Mouse (Mus musculus) cortical plate, adult 2 months (tissue): ENCODE data around the gene Mum1. TPM values are rescaled to one million over a fixed set of nuclear protein-coding genes. Genes with fewer than 3 reads are reported as not detected.
A peak's percentile ranks its signal among the peaks of the same experiment; 100 is the strongest.

Source experiments
- H3K27ac ChIP-seq: fragments of 200-500 bp; 2 replicates; pipeline ENCODE4 v1.5.1; 2012; ENCODE audit warnings: low read length, control low read depth, inconsistent platforms; ENCODE audit not compliant: insufficient read depth
- H3K4me1 ChIP-seq: fragments of 200-500 bp; 2 replicates; pipeline ENCODE4 v1.6.1; 2011; ENCODE audit warnings: low read length; ENCODE audit not compliant: control insufficient read depth, insufficient read depth
- H3K4me3 ChIP-seq: fragments of 200-500 bp; 2 replicates; pipeline ENCODE4 v1.5.1; 2011; ENCODE audit warnings: mild to moderate bottlenecking, low read length, control low read depth; ENCODE audit not compliant: insufficient read depth
- CTCF ChIP-seq: fragments of 200-500 bp; IDR thresholded peaks from 2 replicates; pipeline ENCODE4 v1.5.1; 2011; ENCODE audit warnings: mild to moderate bottlenecking, control low read depth, low read length; ENCODE audit not compliant: insufficient read depth; ENCODE audit errors: extremely low read depth
- POLR2A ChIP-seq: fragments of 200-500 bp; IDR thresholded peaks from 2 replicates; pipeline ENCODE4 v1.6.1; 2011; ENCODE audit warnings: mild to moderate bottlenecking, low read length, control low read depth; ENCODE audit not compliant: insufficient read depth; ENCODE audit errors: extremely low read depth
- polyA plus RNA-seq: library from polyadenylated mRNA; depleted of rRNA; stranded (reverse); fragments of >200 nt; gene quantifications from 2 replicates; pipeline ENCODE4 v1.2.3, GENCODE M21; 2012

Mum1 gene
- polyA plus RNA-seq, 1 experiment = 36.9 TPM

- Histone ChIP-seq H3K4me3 (no peak overlapping the region), H3K4me1 (no peaks in the 10 kb centered on the region), H3K27ac (no peak overlapping the region)
- TF ChIP-seq CTCF (no peak), POLR2A (no peak)
These were observed 31.7 kb downstream of the Mum1 start for GRCm38 (mm10) chr10:80257936-80258335.

DNA sequence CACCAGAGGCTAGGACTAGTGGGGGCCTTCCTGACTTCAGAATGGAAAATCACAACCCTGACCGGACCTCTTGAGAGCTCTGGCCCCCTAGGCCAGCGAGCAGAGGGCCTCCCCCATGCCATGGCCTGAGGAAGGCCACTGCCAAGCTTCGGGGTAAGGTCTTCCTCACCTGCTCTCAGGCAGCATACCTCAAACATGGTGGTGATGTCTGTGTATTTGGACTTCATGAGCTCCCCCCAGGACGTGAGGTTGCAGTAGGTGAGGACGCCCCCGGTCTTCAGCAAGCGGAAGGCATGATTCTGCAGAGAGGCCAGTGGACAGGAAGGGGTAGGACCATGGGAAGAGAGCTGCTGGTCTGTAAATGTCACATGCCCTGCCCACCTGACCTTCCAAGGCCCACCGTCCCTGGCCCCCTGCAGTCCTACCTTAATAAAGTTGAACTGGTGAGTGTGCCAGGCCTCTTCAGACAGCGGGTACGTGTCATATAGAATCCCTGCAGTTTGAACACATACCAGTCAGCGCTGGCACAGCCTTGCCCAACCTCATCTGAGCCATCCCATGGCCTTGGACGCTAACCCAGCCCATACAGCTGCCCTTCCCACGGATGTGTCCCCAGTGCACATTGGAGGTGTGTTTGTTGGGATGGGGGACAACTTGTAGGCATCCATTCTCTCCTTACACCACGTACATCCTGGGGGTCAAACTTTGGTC is 32.7 kb downstream of the Mum1 start:
- TF ChIP-seq POLR2A (no peak), CTCF (no peak)
- Histone ChIP-seq H3K27ac (no peak overlapping the region), H3K4me3 (no peak overlapping the region), H3K4me1 (no peaks in the 10 kb centered on the region)

DNA sequence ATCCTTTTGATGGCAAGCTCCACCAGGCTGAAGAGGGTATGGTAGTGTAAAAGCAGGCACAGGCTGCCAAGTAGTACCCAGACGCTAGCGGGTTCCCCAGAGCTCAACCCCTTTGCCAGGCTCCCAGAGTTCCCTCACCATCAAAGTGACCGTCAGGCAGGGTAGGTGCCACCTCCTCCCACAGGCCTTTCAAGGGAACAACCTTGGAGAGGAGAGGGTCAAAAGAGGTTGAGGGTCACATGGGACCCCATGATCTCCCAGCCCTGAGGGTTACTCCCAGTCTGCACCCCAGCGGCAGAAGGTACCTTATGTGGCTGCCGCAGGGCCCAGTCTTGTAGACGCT is 33.2 kb downstream of the Mum1 start:
- no peaks in the 10 kb centered on the region for H3K4me1 ChIP-seq
- TF ChIP-seq POLR2A = no peak
- no peak for TF ChIP-seq CTCF
- H3K27ac ChIP-seq = no peak overlapping the region
- no peak overlapping the region for H3K4me3 ChIP-seq

DNA sequence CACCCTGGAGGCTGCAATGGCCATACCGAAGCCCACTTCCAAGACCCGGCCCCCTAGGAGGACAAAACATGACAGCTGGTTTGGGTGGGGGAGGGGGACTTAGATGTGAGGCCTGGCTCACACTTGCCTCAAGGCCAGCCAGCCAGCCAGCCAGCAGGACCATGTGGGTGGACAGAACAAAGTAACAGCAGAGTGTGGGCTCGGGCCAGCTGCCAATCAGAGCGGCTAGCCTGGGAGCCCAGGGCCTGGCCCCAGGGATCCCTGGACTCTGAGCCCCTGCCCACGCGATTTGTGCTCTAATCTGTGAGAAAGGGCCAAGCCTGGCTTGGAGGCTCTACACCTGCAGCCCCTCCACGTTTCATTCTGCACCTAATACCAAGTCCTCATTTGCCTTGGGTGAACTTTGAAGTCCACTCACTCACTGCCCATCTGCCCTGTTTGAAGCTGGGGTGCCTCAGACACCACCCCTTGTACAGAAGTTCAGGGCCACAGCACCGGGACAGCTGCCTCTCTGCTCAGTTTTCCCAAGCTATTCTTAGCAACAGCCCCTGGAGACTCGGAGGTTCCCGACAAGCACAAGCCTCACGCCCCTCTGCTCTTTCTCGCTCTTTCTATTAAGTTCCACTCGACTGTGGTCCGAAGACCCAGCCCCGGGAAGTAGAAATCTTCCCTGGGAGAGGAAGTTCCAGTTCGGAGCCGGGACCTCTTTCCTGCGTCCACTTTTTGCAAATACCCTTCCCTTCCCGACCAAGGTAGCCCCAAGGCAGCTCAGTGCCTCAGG is 33.8 kb downstream of the Mum1 start:
- peak; percentile 7; the same call in 1 of the 2 replicates for TF ChIP-seq POLR2A
- TF ChIP-seq CTCF = no peak
- no peaks in the 10 kb centered on the region for H3K4me1 ChIP-seq
- peak overlapping the region; percentile 85 for H3K27ac ChIP-seq
- H3K4me3 ChIP-seq = peak overlapping the region; percentile 48

DNA sequence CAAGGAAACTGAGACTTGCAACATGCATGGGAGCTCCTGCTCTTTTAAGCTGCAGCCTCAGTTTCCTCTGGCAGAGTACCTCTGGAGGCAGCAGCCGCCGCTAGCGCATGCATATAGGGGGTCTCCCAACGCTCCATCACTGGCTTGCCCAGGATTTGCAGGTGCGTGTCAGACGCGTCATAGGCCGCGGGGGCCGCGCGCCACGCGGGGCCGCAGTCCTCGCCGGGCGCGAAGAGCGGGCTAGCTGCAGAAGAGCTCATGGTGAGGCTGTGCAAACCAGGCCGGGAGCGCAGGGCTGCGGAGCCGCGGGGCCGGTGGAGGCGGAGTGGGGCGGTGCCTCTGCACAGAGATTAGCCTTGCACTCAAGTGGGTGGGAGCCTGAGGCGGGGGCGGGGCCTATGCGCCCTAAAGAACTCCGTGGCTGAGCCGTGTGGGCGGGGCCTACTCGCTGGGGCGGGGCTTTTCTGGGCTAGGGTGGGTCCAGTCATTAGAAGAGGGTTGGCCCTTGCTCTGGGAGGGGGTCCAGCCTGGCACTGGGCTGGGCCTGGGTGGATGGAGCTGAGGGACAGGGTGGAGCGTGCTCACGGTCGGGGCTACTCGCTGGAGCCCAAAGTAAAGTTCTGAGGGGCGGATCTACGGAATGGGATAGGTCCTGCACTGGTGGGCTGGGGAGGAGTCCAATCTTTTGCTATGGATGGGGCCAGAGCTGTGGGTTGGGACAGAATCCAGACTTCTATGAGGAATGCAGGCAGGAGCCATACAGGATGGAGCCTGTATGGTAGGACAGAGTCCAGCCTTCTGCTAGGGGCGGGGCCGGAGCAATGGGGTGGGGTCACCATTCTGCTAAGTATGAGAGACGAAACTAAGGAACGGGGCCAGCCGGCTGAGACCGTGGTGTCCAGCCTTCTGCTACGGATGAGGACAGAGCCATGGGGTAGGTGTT is 34.7 kb downstream of the Mum1 start, which contains the start of the genes Gamt and Dazap1:
TSS of gene Gamt (minus strand) at position 371 of the 943 bp plus-strand sequence.
TSS of gene Dazap1 (plus strand) at position 845 of the 943 bp plus-strand sequence.
- TF ChIP-seq CTCF (no peak), POLR2A (peak; percentile 55; the same call in 1 of the 2 replicates)
- Histone ChIP-seq H3K27ac (peak within 1 kb of the TSS; percentile 85), H3K4me3 (peak within 1 kb of the TSS; percentile 48), H3K4me1 (no peaks in the 10 kb centered on the region; the same call in 1 of the 2 replicates)

DNA sequence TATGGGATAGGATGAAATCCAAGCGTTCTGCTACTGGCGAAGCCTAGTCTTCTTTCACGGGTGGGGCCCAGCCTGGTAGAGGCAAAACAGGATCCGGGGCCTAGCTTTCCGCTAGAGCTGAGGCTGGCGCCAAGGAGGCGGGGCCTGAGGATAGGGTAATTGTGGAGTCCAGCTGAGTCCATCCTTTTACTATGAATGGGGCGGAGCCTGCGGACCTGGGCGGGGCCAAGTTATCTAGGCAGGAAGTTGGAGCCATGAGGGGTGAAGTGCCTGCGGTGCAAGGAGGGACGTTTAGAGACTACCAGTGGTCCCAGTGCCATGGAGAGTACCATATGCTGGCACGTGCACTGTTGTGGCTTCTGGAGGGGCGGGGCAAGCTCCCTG is 35.3 kb downstream of the Mum1 start:
- TF ChIP-seq CTCF = no peak
- TF ChIP-seq POLR2A = 0 out of 2 replicates have a peak, but pooled peaks have one; percentile 41
- peak overlapping the region; percentile 48 for H3K4me3 ChIP-seq
- peak overlapping the region; percentile 58 for H3K27ac ChIP-seq
- H3K4me1 ChIP-seq = no peaks in the 10 kb centered on the region; the same call in 1 of the 2 replicates

- Histone ChIP-seq H3K4me3 (no peak overlapping the region; the same call in 1 of the 2 replicates), H3K27ac (no peak overlapping the region), H3K4me1 (no peaks in the 10 kb centered on the region; the same call in 1 of the 2 replicates)
- no peak for TF ChIP-seq POLR2A
- TF ChIP-seq CTCF = no peak
These were observed 35.9 kb downstream of the Mum1 start for GRCm38 (mm10) chr10:80262169-80262568.

DNA sequence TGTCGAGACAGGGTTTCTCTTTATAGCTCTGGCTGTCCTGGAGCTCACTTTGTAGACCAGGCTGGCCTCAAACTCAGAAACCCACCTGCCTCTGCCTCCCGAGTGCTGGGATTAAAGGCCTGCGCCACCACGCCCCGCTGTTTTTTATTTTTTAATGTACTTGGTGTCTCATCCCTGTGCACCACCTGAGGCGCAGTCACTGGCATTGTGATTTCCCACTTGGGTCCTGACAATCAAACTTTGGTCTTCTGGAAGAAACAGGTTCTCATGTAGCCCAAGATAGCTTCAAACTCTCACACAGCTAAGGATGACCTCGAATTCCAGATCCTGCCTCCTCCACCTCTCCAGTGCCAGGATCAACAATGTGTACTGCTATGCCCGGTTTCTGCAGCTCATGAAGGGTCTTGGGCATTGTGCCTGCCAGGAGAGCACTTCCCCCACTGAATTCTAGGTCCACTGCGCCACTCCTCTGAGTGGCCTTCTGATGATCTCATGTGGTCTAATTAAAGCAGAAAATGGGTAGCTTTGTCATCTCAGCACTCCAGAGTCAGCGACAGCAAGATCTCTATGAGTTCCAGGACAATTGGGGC is 36.6 kb downstream of the Mum1 start:
- Histone ChIP-seq H3K4me3 (no peak overlapping the region), H3K27ac (no peak overlapping the region), H3K4me1 (peaks cover 5% of the 10 kb centered on the region)
- TF ChIP-seq POLR2A = no peak
- TF ChIP-seq CTCF = no peak
